Mouse (Mus musculus) c-Kit-positive CD71-positive TER-119-positive erythroid progenitor cells, embryonic 14.5 days (primary cell): ENCODE results near the gene Elac2.

Experiments used
- DNase-seq: peaks from one replicate; pipeline ENCODE4 v3.0.0-alpha.2; 2013; ENCODE audit warnings: low spot score

The Elac2 gene

GRCm38 (mm10) chr11:64978720-64979488 lies at the start of gene Elac2:
TSS of gene Elac2 (plus strand) at chr11:64979038.
- DNase-seq = peak; percentile 98

GRCm38 (mm10) chr11:64929130-64929529 lies 49.7 kb upstream of the Elac2 start:
- DNase-seq = peak; percentile 8

GRCm38 (mm10) chr11:64931060-64931770 lies 47.6 kb upstream of the Elac2 start:
- peak; percentile 68 for DNase-seq

GRCm38 (mm10) chr11:64937226-64937625 lies 41.6 kb upstream of the Elac2 start:
- no peak for DNase-seq

- no peak for DNase-seq
Observed at GRCm38 (mm10) chr11:64941193-64941592, 37.6 kb upstream of the Elac2 start.

- no peak for DNase-seq
Observed at GRCm38 (mm10) chr11:64949782-64950181, 29.1 kb upstream of the Elac2 start.

- DNase-seq = no peak
Observed at GRCm38 (mm10) chr11:64956962-64957729, 21.7 kb upstream of the Elac2 start.

- DNase-seq = peak; percentile 67
Observed at GRCm38 (mm10) chr11:64962629-64963028, 16.2 kb upstream of the Elac2 start.

- peak; percentile 57 for DNase-seq
Observed at GRCm38 (mm10) chr11:64968507-64968906, 10.3 kb upstream of the Elac2 start.

- no peak for DNase-seq
Observed at GRCm38 (mm10) chr11:64968939-64969342, 9.9 kb upstream of the Elac2 start.

- DNase-seq = no peak
Observed at GRCm38 (mm10) chr11:64971471-64971988, 7.3 kb upstream of the Elac2 start.

- no peak for DNase-seq
Observed at GRCm38 (mm10) chr11:64972418-64972817, 6.4 kb upstream of the Elac2 start.

- DNase-seq = no peak
Observed at GRCm38 (mm10) chr11:64979489-64979845, 629 bp downstream of the Elac2 start.

- no peak for DNase-seq
Observed at GRCm38 (mm10) chr11:64988556-64988955, 9.7 kb downstream of the Elac2 start.

- no peak for DNase-seq
Observed at GRCm38 (mm10) chr11:64998439-64998838, 19.6 kb downstream of the Elac2 start.

GRCm38 (mm10) chr11:64999685-65000084 lies 20.8 kb downstream of the Elac2 start:
- no peak for DNase-seq

- DNase-seq = no peak
Observed at GRCm38 (mm10) chr11:65001729-65002128, 22.9 kb downstream of the Elac2 start.

- DNase-seq = no peak
Observed at GRCm38 (mm10) chr11:65003611-65004010, 24.8 kb downstream of the Elac2 start.

GRCm38 (mm10) chr11:65004836-65005235 lies 26.0 kb downstream of the Elac2 start:
- DNase-seq = no peak

GRCm38 (mm10) chr11:65006047-65006446 lies 27.2 kb downstream of the Elac2 start:
- no peak for DNase-seq

GRCm38 (mm10) chr11:65013906-65014305 lies 35.1 kb downstream of the Elac2 start:
- no peak for DNase-seq

- DNase-seq = no peak
Observed at GRCm38 (mm10) chr11:65016754-65017153, 37.9 kb downstream of the Elac2 start.
